Mouse (Mus musculus): Measurements from ENCODE around the gene Zfp462. TPM values are rescaled to one million over a fixed set of nuclear protein-coding genes. Genes with fewer than 3 reads are reported as not detected.

The Zfp462 gene
- polyA plus RNA-seq, 1 experiment from 2014 or later, result 9.9 TPM

- H3K9me3 ChIP-seq (replicated peaks; ENCODE audit: control insufficient read depth, low read length, poor library complexity, severe bottlenecking), result no peaks in the 10 kb centered on the region
- H3K4me3 ChIP-seq (ENCODE audit: low read depth, low read length), result peak overlapping the region; percentile 86
- H3K4me2 ChIP-seq (ENCODE audit: low read length), result peak overlapping the region; percentile 80
- no peaks in the 10 kb centered on the region for H3K27me3 ChIP-seq (ENCODE audit: control insufficient read depth, insufficient read depth, low read depth, low read length)
- H3K9ac ChIP-seq (ENCODE audit: low read depth, low read length), result peak overlapping the region; percentile 96
- peaks cover 30% of the 10 kb centered on the region for H3K4me1 ChIP-seq (ENCODE audit: control insufficient read depth, insufficient read depth, low read length)
- ATAC-seq, result peak; percentile 46
- WGBS, result under 1% methylated on average over 18 of the region's 32 CpGs
- H3K27ac ChIP-seq (ENCODE audit: low read length), result peak overlapping the region; percentile 99
- H3K36me3 ChIP-seq (ENCODE audit: control insufficient read depth, insufficient read depth, low read length), result no peaks in the 10 kb centered on the region
Observed at GRCm38 (mm10) chr4:54948616-54949560, 4.0 kb downstream of the Zfp462 start.

GRCm38 (mm10) chr4:54949561-54949940 is 4.7 kb downstream of the Zfp462 start:
- peak overlapping the region; percentile 86 for H3K4me3 ChIP-seq (ENCODE audit: low read depth, low read length)
- no peaks in the 10 kb centered on the region for H3K27me3 ChIP-seq (ENCODE audit: control insufficient read depth, insufficient read depth, low read depth, low read length)
- H3K4me1 ChIP-seq (ENCODE audit: control insufficient read depth, insufficient read depth, low read length), result peaks cover 30% of the 10 kb centered on the region
- no peaks in the 10 kb centered on the region for H3K9me3 ChIP-seq (replicated peaks; ENCODE audit: control insufficient read depth, low read length, poor library complexity, severe bottlenecking)
- WGBS, result 5% methylated on average over 7 of the region's 7 CpGs
- ATAC-seq, result no peak
- peak overlapping the region; percentile 96 for H3K9ac ChIP-seq (ENCODE audit: low read depth, low read length)
- no peaks in the 10 kb centered on the region for H3K36me3 ChIP-seq (ENCODE audit: control insufficient read depth, insufficient read depth, low read length)
- peak overlapping the region; percentile 80 for H3K4me2 ChIP-seq (ENCODE audit: low read length)
- H3K27ac ChIP-seq (ENCODE audit: low read length), result peak overlapping the region; percentile 99

GRCm38 (mm10) chr4:54950136-54950535 is 5.3 kb downstream of the Zfp462 start:
- H3K9ac ChIP-seq (ENCODE audit: low read depth, low read length), result peak overlapping the region; percentile 96
- no peaks in the 10 kb centered on the region for H3K36me3 ChIP-seq (ENCODE audit: control insufficient read depth, insufficient read depth, low read length)
- H3K4me1 ChIP-seq (ENCODE audit: control insufficient read depth, insufficient read depth, low read length), result peaks cover 30% of the 10 kb centered on the region
- H3K9me3 ChIP-seq (replicated peaks; ENCODE audit: control insufficient read depth, low read length, poor library complexity, severe bottlenecking), result no peaks in the 10 kb centered on the region
- no peak for ATAC-seq
- 15% methylated on average over 2 of the region's 2 CpGs for WGBS
- H3K27me3 ChIP-seq (ENCODE audit: control insufficient read depth, insufficient read depth, low read depth, low read length), result no peaks in the 10 kb centered on the region
- peak overlapping the region; percentile 80 for H3K4me2 ChIP-seq (ENCODE audit: low read length)
- H3K27ac ChIP-seq (ENCODE audit: low read length), result peak overlapping the region; percentile 99
- H3K4me3 ChIP-seq (ENCODE audit: low read depth, low read length), result peak overlapping the region; percentile 86

- no peaks in the 10 kb centered on the region for H3K9me3 ChIP-seq (replicated peaks; ENCODE audit: control insufficient read depth, low read length, poor library complexity, severe bottlenecking)
- peaks cover 30% of the 10 kb centered on the region for H3K4me1 ChIP-seq (ENCODE audit: control insufficient read depth, insufficient read depth, low read length)
- WGBS, result 60% methylated on average over 2 of the region's 2 CpGs
- peak overlapping the region; percentile 86 for H3K4me3 ChIP-seq (ENCODE audit: low read depth, low read length)
- H3K4me2 ChIP-seq (ENCODE audit: low read length), result peak overlapping the region; percentile 80
- no peak for ATAC-seq
- no peaks in the 10 kb centered on the region for H3K36me3 ChIP-seq (ENCODE audit: control insufficient read depth, insufficient read depth, low read length)
- H3K9ac ChIP-seq (ENCODE audit: low read depth, low read length), result peak overlapping the region; percentile 96; the same call in 1 of the 2 replicates
- peak overlapping the region; percentile 99 for H3K27ac ChIP-seq (ENCODE audit: low read length)
- H3K27me3 ChIP-seq (ENCODE audit: control insufficient read depth, insufficient read depth, low read depth, low read length), result no peaks in the 10 kb centered on the region
Observed at GRCm38 (mm10) chr4:54950866-54951265, 6.0 kb downstream of the Zfp462 start.

- H3K36me3 ChIP-seq (ENCODE audit: control insufficient read depth, insufficient read depth, low read length), result no peaks in the 10 kb centered on the region
- H3K27ac ChIP-seq (ENCODE audit: low read length), result no peak overlapping the region
- H3K4me2 ChIP-seq (ENCODE audit: low read length), result peak overlapping the region; percentile 22; the same call in 1 of the 2 replicates
- no peak overlapping the region for H3K9ac ChIP-seq (ENCODE audit: low read depth, low read length)
- no peaks in the 10 kb centered on the region for H3K27me3 ChIP-seq (ENCODE audit: control insufficient read depth, insufficient read depth, low read depth, low read length)
- no peak for ATAC-seq
- no peaks in the 10 kb centered on the region for H3K9me3 ChIP-seq (replicated peaks; ENCODE audit: control insufficient read depth, low read length, poor library complexity, severe bottlenecking)
- H3K4me3 ChIP-seq (ENCODE audit: low read depth, low read length), result no peak overlapping the region
- H3K4me1 ChIP-seq (ENCODE audit: control insufficient read depth, insufficient read depth, low read length), result peaks cover 36% of the 10 kb centered on the region
- 93% methylated on average over 9 of the region's 9 CpGs for WGBS
Observed at GRCm38 (mm10) chr4:54953657-54954395, 9.0 kb downstream of the Zfp462 start.

GRCm38 (mm10) chr4:54954455-54954854 is 9.6 kb downstream of the Zfp462 start:
- no peak overlapping the region for H3K4me3 ChIP-seq (ENCODE audit: low read depth, low read length)
- no peaks in the 10 kb centered on the region for H3K27me3 ChIP-seq (ENCODE audit: control insufficient read depth, insufficient read depth, low read depth, low read length)
- peaks cover 36% of the 10 kb centered on the region for H3K4me1 ChIP-seq (ENCODE audit: control insufficient read depth, insufficient read depth, low read length)
- H3K36me3 ChIP-seq (ENCODE audit: control insufficient read depth, insufficient read depth, low read length), result no peaks in the 10 kb centered on the region
- no peak overlapping the region for H3K9ac ChIP-seq (ENCODE audit: low read depth, low read length)
- no peaks in the 10 kb centered on the region for H3K9me3 ChIP-seq (replicated peaks; ENCODE audit: control insufficient read depth, low read length, poor library complexity, severe bottlenecking)
- ATAC-seq, result no peak
- H3K27ac ChIP-seq (ENCODE audit: low read length), result no peak overlapping the region
- WGBS, result 66% methylated on average over 3 of the region's 3 CpGs
- no peak overlapping the region for H3K4me2 ChIP-seq (ENCODE audit: low read length)

- Histone ChIP-seq H3K9me3 (replicated peaks; ENCODE audit: control insufficient read depth, low read length, poor library complexity, severe bottlenecking) (no peaks in the 10 kb centered on the region), H3K4me1 (ENCODE audit: control insufficient read depth, insufficient read depth, low read length) (peaks cover 21% of the 10 kb centered on the region), H3K27ac (ENCODE audit: low read length) (no peak overlapping the region), H3K27me3 (ENCODE audit: control insufficient read depth, insufficient read depth, low read depth, low read length) (no peaks in the 10 kb centered on the region), H3K4me3 (ENCODE audit: low read depth, low read length) (no peak overlapping the region), H3K9ac (ENCODE audit: low read depth, low read length) (no peak overlapping the region), H3K36me3 (ENCODE audit: control insufficient read depth, insufficient read depth, low read length) (no peaks in the 10 kb centered on the region), H3K4me2 (ENCODE audit: low read length) (no peak overlapping the region)
- ATAC-seq, result no peak
- 74% methylated on average over 4 of the region's 4 CpGs for WGBS
Observed at GRCm38 (mm10) chr4:54960776-54961175, 15.9 kb downstream of the Zfp462 start.

GRCm38 (mm10) chr4:54962141-54962540 is 17.3 kb downstream of the Zfp462 start:
- Histone ChIP-seq H3K9me3 (replicated peaks; ENCODE audit: control insufficient read depth, low read length, poor library complexity, severe bottlenecking) (no peaks in the 10 kb centered on the region), H3K27ac (ENCODE audit: low read length) (no peak overlapping the region), H3K4me3 (ENCODE audit: low read depth, low read length) (no peak overlapping the region), H3K4me1 (ENCODE audit: control insufficient read depth, insufficient read depth, low read length) (peaks cover 25% of the 10 kb centered on the region), H3K9ac (ENCODE audit: low read depth, low read length) (no peak overlapping the region), H3K27me3 (ENCODE audit: control insufficient read depth, insufficient read depth, low read depth, low read length) (no peaks in the 10 kb centered on the region), H3K4me2 (ENCODE audit: low read length) (no peak overlapping the region), H3K36me3 (ENCODE audit: control insufficient read depth, insufficient read depth, low read length) (no peaks in the 10 kb centered on the region)
- 84% methylated on average over 4 of the region's 4 CpGs for WGBS
- no peak for ATAC-seq
